Mouse (Mus musculus): Measurements from ENCODE around the gene Chchd5.

Gene Chchd5

GRCm38 (mm10) chr2:129164815-129165214 lies 35.3 kb downstream of the Chchd5 start:
- no peak for DNase-seq

- DNase-seq = no peak
Observed at GRCm38 (mm10) chr2:129166466-129167463, 37.3 kb downstream of the Chchd5 start.

GRCm38 (mm10) chr2:129173386-129173785 lies 43.9 kb downstream of the Chchd5 start:
- no peak for DNase-seq

GRCm38 (mm10) chr2:129174474-129174873 lies 45.0 kb downstream of the Chchd5 start:
- peak; percentile 78 for DNase-seq

- DNase-seq = no peak
Observed at GRCm38 (mm10) chr2:129175636-129176035, 46.1 kb downstream of the Chchd5 start.

- no peak for DNase-seq
Observed at GRCm38 (mm10) chr2:129176676-129177420, 47.3 kb downstream of the Chchd5 start.

- DNase-seq = no peak
Observed at GRCm38 (mm10) chr2:129177661-129178060, 48.2 kb downstream of the Chchd5 start.

GRCm38 (mm10) chr2:129178182-129178908 lies 48.8 kb downstream of the Chchd5 start:
- DNase-seq = no peak

GRCm38 (mm10) chr2:129179946-129180853 lies 50.7 kb downstream of the Chchd5 start:
- DNase-seq = peak; percentile 79

GRCm38 (mm10) chr2:129181509-129181908 lies 52.0 kb downstream of the Chchd5 start:
- peak; percentile 50 for DNase-seq

- DNase-seq = no peak
Observed at GRCm38 (mm10) chr2:129182412-129182811, 52.9 kb downstream of the Chchd5 start.

- DNase-seq = peak; percentile 93
Observed at GRCm38 (mm10) chr2:129183561-129184031, 54.1 kb downstream of the Chchd5 start.
